Mouse (Mus musculus) MEL (cell line): Measurements from ENCODE around the gene Aatf. TPM values are rescaled to one million over a fixed set of nuclear protein-coding genes. Genes with fewer than 3 reads are reported as not detected.
A peak's percentile ranks its signal among the peaks of the same experiment; 100 is the strongest.
"Not testable (repeated sequence)": the region's sequence is repeated elsewhere in the genome, so short reads cannot be mapped to it uniquely, and the experiment has no call there.

Experiments
- DNase-seq: peaks from one replicate; pipeline ENCODE4 v3.0.0; 2011; ENCODE audit warnings: low read depth, low spot score
- H3K27ac ChIP-seq: 2 replicates; pipeline ENCODE4 v1.5.1; 2012; ENCODE audit warnings: low read depth, mild to moderate bottlenecking, control low read depth, low read length, moderate library complexity; ENCODE audit not compliant: control insufficient read depth
- H3K27me3 ChIP-seq, 2 experiments: fragments of 150-350 bp in 1 of 2; sonication (generic) in 1 of 2; 2 replicates each; pipeline ENCODE4 v1.6.1; 2012; ENCODE audit warnings: low read length in 2 of 2, mild to moderate bottlenecking in 2 of 2, improper control_type of control experiment in 1 of 2, moderate library complexity in 1 of 2; ENCODE audit not compliant: insufficient read depth in 2 of 2, control insufficient read depth in 1 of 2
- H3K36me3 ChIP-seq, 2 experiments: 2 replicates each; pipeline ENCODE4 v1.6.1; 2012 to 2014; ENCODE audit warnings: low read length in 2 of 2, improper control_type of control experiment in 1 of 2, inconsistent platforms in 1 of 2, mild to moderate bottlenecking in 1 of 2; ENCODE audit not compliant: insufficient read depth in 2 of 2, control insufficient read depth in 1 of 2
- H3K4me1 ChIP-seq, 2 experiments: fragments of 150-350 bp in 1 of 2; sonication (generic) in 1 of 2; 2 replicates each; pipeline ENCODE4 v1.6.1; 2012; ENCODE audit warnings: low read length in 2 of 2, improper control_type of control experiment in 1 of 2, mild to moderate bottlenecking in 1 of 2; ENCODE audit not compliant: insufficient read depth in 2 of 2, control insufficient read depth in 1 of 2
- H3K4me3 ChIP-seq, 2 experiments: fragments of 150-350 bp in 1 of 2; sonication (generic) in 1 of 2; 2 replicates each; pipeline ENCODE4 v1.5.1; 2012; ENCODE audit warnings: low read depth in 2 of 2, low read length in 2 of 2, mild to moderate bottlenecking in 2 of 2, moderate library complexity in 2 of 2, control low read depth in 1 of 2, improper control_type of control experiment in 1 of 2; ENCODE audit not compliant: control insufficient read depth in 1 of 2, insufficient read depth in 1 of 2
- H3K79me2 ChIP-seq: 2 replicates; pipeline ENCODE4 v1.6.1; 2012; ENCODE audit warnings: mild to moderate bottlenecking, low read length, moderate library complexity; ENCODE audit not compliant: control insufficient read depth, poor library complexity, insufficient read depth
- H3K9ac ChIP-seq: 2 replicates; pipeline ENCODE4 v1.6.1; 2012; ENCODE audit warnings: low read depth, mild to moderate bottlenecking, control low read depth, low read length, moderate library complexity; ENCODE audit not compliant: control insufficient read depth, poor library complexity, severe bottlenecking
- H3K9me3 ChIP-seq: fragments of 150-350 bp; sonication (generic); replicated peaks from 2 replicates; pipeline ENCODE4 v1.6.1; 2012; ENCODE audit warnings: mild to moderate bottlenecking, low read length, improper control_type of control experiment, moderate library complexity; ENCODE audit not compliant: insufficient read depth
- BHLHE40 ChIP-seq: IDR thresholded peaks from 2 replicates; pipeline ENCODE4 v1.6.1; 2012; ENCODE audit warnings: low read depth, mild to moderate bottlenecking, inconsistent platforms, low read length, improper control_type of control experiment, borderline replicate concordance
- CTCF ChIP-seq, 3 experiments: IDR thresholded peaks in 2 of 3; conservative IDR thresholded peaks in 1 of 3; 2 replicates each; pipeline ENCODE4 v1.5.1; 2011 to 2012; ENCODE audit warnings: low read length in 3 of 3, low read depth in 2 of 3, mild to moderate bottlenecking in 2 of 3, improper control_type of control experiment in 1 of 3, inconsistent platforms in 1 of 3, mixed read lengths in 1 of 3, moderate library complexity in 1 of 3; ENCODE audit not compliant: control insufficient read depth in 1 of 3, insufficient read depth in 1 of 3, poor library complexity in 1 of 3, severe bottlenecking in 1 of 3
- E2F4 ChIP-seq: IDR thresholded peaks from 2 replicates; pipeline ENCODE4 v1.6.1; 2011; ENCODE audit warnings: low read depth, low read length, improper control_type of control experiment, borderline replicate concordance
- GABPA ChIP-seq: IDR thresholded peaks from 2 replicates; pipeline ENCODE4 v1.6.1; 2012; ENCODE audit warnings: low read depth, mild to moderate bottlenecking, inconsistent platforms, low read length, improper control_type of control experiment, moderate library complexity
- JUND ChIP-seq: IDR thresholded peaks from 2 replicates; pipeline ENCODE4 v1.6.1; 2011; ENCODE audit warnings: low read depth, mild to moderate bottlenecking, improper control_type of control experiment, low read length
- KAT2A ChIP-seq: conservative IDR thresholded peaks from 2 replicates; pipeline ENCODE4 v1.6.1; 2012; ENCODE audit warnings: low read depth, low read length, improper control_type of control experiment, inconsistent platforms
- MEF2A ChIP-seq: IDR thresholded peaks from 2 replicates; pipeline ENCODE4 v1.6.1; 2014; ENCODE audit warnings: low read depth, mild to moderate bottlenecking, inconsistent platforms, low read length, improper control_type of control experiment; ENCODE audit not compliant: poor library complexity, insufficient replicate concordance, severe bottlenecking; ENCODE audit errors: extremely low read depth
- MXI1 ChIP-seq: IDR thresholded peaks from 2 replicates; pipeline ENCODE4 v1.6.1; 2011; ENCODE audit warnings: mild to moderate bottlenecking, low read depth, low read length, improper control_type of control experiment
- MYB ChIP-seq: IDR thresholded peaks from 2 replicates; pipeline ENCODE4 v1.6.1; 2011; ENCODE audit warnings: mild to moderate bottlenecking, low read depth, low read length, improper control_type of control experiment
- POLR2AphosphoS2 ChIP-seq: IDR thresholded peaks from 2 replicates; pipeline ENCODE4 v1.6.1; 2011; ENCODE audit warnings: low read length, improper control_type of control experiment
- POLR2AphosphoS5 ChIP-seq: IDR thresholded peaks from 2 replicates; pipeline ENCODE4 v1.6.1; 2012; ENCODE audit warnings: low read depth, borderline replicate concordance, mild to moderate bottlenecking, inconsistent platforms, low read length, moderate library complexity, mixed read lengths
- RCOR1 ChIP-seq: IDR thresholded peaks from 2 replicates; pipeline ENCODE4 v1.6.1; 2012; ENCODE audit warnings: low read depth, mild to moderate bottlenecking, inconsistent platforms, low read length, improper control_type of control experiment
- SMC3 ChIP-seq: IDR thresholded peaks from 2 replicates; pipeline ENCODE4 v1.6.1; 2011; ENCODE audit warnings: low read depth, low read length, improper control_type of control experiment
- TCF12 ChIP-seq: IDR thresholded peaks from 2 replicates; pipeline ENCODE4 v1.6.1; 2014; ENCODE audit warnings: low read depth, mild to moderate bottlenecking, inconsistent platforms, low read length, improper control_type of control experiment, moderate library complexity
- USF1 ChIP-seq: IDR thresholded peaks from 2 replicates; pipeline ENCODE4 v1.6.1; 2014; ENCODE audit warnings: low read depth, mild to moderate bottlenecking, inconsistent platforms, low read length, improper control_type of control experiment, moderate library complexity
- ZKSCAN1 ChIP-seq: IDR thresholded peaks from 2 replicates; pipeline ENCODE4 v1.6.1; 2012; ENCODE audit warnings: low read depth, mild to moderate bottlenecking, inconsistent platforms, low read length, improper control_type of control experiment, moderate library complexity
- ZNF384 ChIP-seq: IDR thresholded peaks from 2 replicates; pipeline ENCODE4 v1.6.1; 2012; ENCODE audit warnings: low read depth, mild to moderate bottlenecking, inconsistent platforms, low read length, improper control_type of control experiment
- polyA plus RNA-seq, 2 experiments: library from polyadenylated mRNA; stranded (reverse) in 1 of 2; unstranded in 1 of 2; fragments of >175 nt in 1 of 2; fragments of >200 nt in 1 of 2; gene quantifications; 2 replicates each; pipeline versions ENCODE4 v1.2.1 to v1.2.4; 2012; ENCODE audit warnings: low replicate concordance in 2 of 2, low read depth in 1 of 2; ENCODE audit not compliant: insufficient read length in 2 of 2, insufficient read depth in 1 of 2, missing spikeins in 1 of 2
- total RNA-seq: library from RNA; depleted of rRNA; stranded (reverse); fragments of 300-350 nt; gene quantifications from 2 replicates; pipeline ENCODE4 v1.2.3, GENCODE M21; 2012

The Aatf gene
- total and polyA plus RNA-seq, 3 experiments: 187 to 243 TPM; not detected in 1

- Histone ChIP-seq H3K79me2 (no peaks in the 10 kb centered on the region), H3K36me3 (peaks cover 0 to 3% of the 10 kb centered on the region in 2 experiments; a peak in 2 of 4 replicates), H3K27ac (no peak overlapping the region), H3K27me3 (no peaks in the 10 kb centered on the region), H3K4me3 (no peak overlapping the region), H3K9me3 (no peaks in the 10 kb centered on the region), H3K9ac (no peak overlapping the region), H3K4me1 (no peaks in the 10 kb centered on the region)
- DNase-seq: no peak
- TF ChIP-seq BHLHE40: no peak
- TF ChIP-seq KAT2A: no peak
- TF ChIP-seq POLR2AphosphoS2: no peak
- no peak for TF ChIP-seq GABPA
- TF ChIP-seq ZKSCAN1: no peak
- no peak for TF ChIP-seq TCF12
- TF ChIP-seq E2F4: no peak
- TF ChIP-seq MXI1: no peak
- TF ChIP-seq MEF2A: no peak
- TF ChIP-seq USF1: no peak
- no peak for TF ChIP-seq MYB
- TF ChIP-seq RCOR1: no peak
- TF ChIP-seq JUND: no peak
- no peak for TF ChIP-seq CTCF (IDR thresholded peaks at IDR 0.05 in 2 of 3, conservative IDR thresholded peaks at IDR 0.05 in 1 of 3; ENCODE audit: control insufficient read depth in 1 of 3, insufficient read depth in 1 of 3, low read depth in 2 of 3, low read length in 3 of 3, poor library complexity in 1 of 3, severe bottlenecking in 1 of 3)
- TF ChIP-seq ZNF384: no peak
- no peak for TF ChIP-seq POLR2AphosphoS5
Measured at GRCm38 (mm10) chr11:84393571-84393970, 119.8 kb downstream of the Aatf start.

- not testable (repeated sequence) for DNase-seq, H3K27me3 ChIP-seq, H3K4me3 ChIP-seq, H3K4me1 ChIP-seq, H3K9ac ChIP-seq, H3K9me3 ChIP-seq, H3K79me2 ChIP-seq, H3K27ac ChIP-seq, H3K36me3 ChIP-seq
- peak; percentile 11 for TF ChIP-seq SMC3
- peak in 2 of 3 experiments; percentile 13 to 22; a peak in 2 of 6 replicates for TF ChIP-seq CTCF (IDR thresholded peaks at IDR 0.05 in 2 of 3, conservative IDR thresholded peaks at IDR 0.05 in 1 of 3; ENCODE audit: control insufficient read depth in 1 of 3, insufficient read depth in 1 of 3, low read depth in 2 of 3, low read length in 3 of 3, poor library complexity in 1 of 3, severe bottlenecking in 1 of 3)
Measured at GRCm38 (mm10) chr11:84392066-84392465, 121.3 kb downstream of the Aatf start.
